Mouse (Mus musculus) MEL (cell line): Measurements from ENCODE around the gene Chchd4. TPM values are rescaled to one million over a fixed set of nuclear protein-coding genes. Genes with fewer than 3 reads are reported as not detected.

Experiments used
- DNase-seq: peaks from one replicate; pipeline ENCODE4 v3.0.0; 2011; ENCODE audit warnings: low read depth, low spot score
- H3K27ac ChIP-seq: 2 replicates; pipeline ENCODE4 v1.5.1; 2012; ENCODE audit warnings: low read depth, mild to moderate bottlenecking, control low read depth, low read length, moderate library complexity; ENCODE audit not compliant: control insufficient read depth
- H3K27me3 ChIP-seq, 2 experiments: fragments of 150-350 bp in 1 of 2; sonication (generic) in 1 of 2; 2 replicates each; pipeline ENCODE4 v1.6.1; 2012; ENCODE audit warnings: low read length in 2 of 2, mild to moderate bottlenecking in 2 of 2, improper control_type of control experiment in 1 of 2, moderate library complexity in 1 of 2; ENCODE audit not compliant: insufficient read depth in 2 of 2, control insufficient read depth in 1 of 2
- H3K36me3 ChIP-seq, 2 experiments: 2 replicates each; pipeline ENCODE4 v1.6.1; 2012 to 2014; ENCODE audit warnings: low read length in 2 of 2, improper control_type of control experiment in 1 of 2, inconsistent platforms in 1 of 2, mild to moderate bottlenecking in 1 of 2; ENCODE audit not compliant: insufficient read depth in 2 of 2, control insufficient read depth in 1 of 2
- H3K4me1 ChIP-seq, 2 experiments: fragments of 150-350 bp in 1 of 2; sonication (generic) in 1 of 2; 2 replicates each; pipeline ENCODE4 v1.6.1; 2012; ENCODE audit warnings: low read length in 2 of 2, improper control_type of control experiment in 1 of 2, mild to moderate bottlenecking in 1 of 2; ENCODE audit not compliant: insufficient read depth in 2 of 2, control insufficient read depth in 1 of 2
- H3K4me3 ChIP-seq, 2 experiments: fragments of 150-350 bp in 1 of 2; sonication (generic) in 1 of 2; 2 replicates each; pipeline ENCODE4 v1.5.1; 2012; ENCODE audit warnings: low read depth in 2 of 2, low read length in 2 of 2, mild to moderate bottlenecking in 2 of 2, moderate library complexity in 2 of 2, control low read depth in 1 of 2, improper control_type of control experiment in 1 of 2; ENCODE audit not compliant: control insufficient read depth in 1 of 2, insufficient read depth in 1 of 2
- H3K79me2 ChIP-seq: 2 replicates; pipeline ENCODE4 v1.6.1; 2012; ENCODE audit warnings: mild to moderate bottlenecking, low read length, moderate library complexity; ENCODE audit not compliant: control insufficient read depth, poor library complexity, insufficient read depth
- H3K9ac ChIP-seq: 2 replicates; pipeline ENCODE4 v1.6.1; 2012; ENCODE audit warnings: low read depth, mild to moderate bottlenecking, control low read depth, low read length, moderate library complexity; ENCODE audit not compliant: control insufficient read depth, poor library complexity, severe bottlenecking
- H3K9me3 ChIP-seq: fragments of 150-350 bp; sonication (generic); replicated peaks from 2 replicates; pipeline ENCODE4 v1.6.1; 2012; ENCODE audit warnings: mild to moderate bottlenecking, low read length, improper control_type of control experiment, moderate library complexity; ENCODE audit not compliant: insufficient read depth
- BHLHE40 ChIP-seq: IDR thresholded peaks from 2 replicates; pipeline ENCODE4 v1.6.1; 2012; ENCODE audit warnings: low read depth, mild to moderate bottlenecking, inconsistent platforms, low read length, improper control_type of control experiment, borderline replicate concordance
- CHD1 ChIP-seq: IDR thresholded peaks from 2 replicates; pipeline ENCODE4 v1.6.1; 2012; ENCODE audit warnings: low read depth, mild to moderate bottlenecking, inconsistent platforms, low read length, improper control_type of control experiment
- CTCF ChIP-seq, 3 experiments: IDR thresholded peaks in 2 of 3; conservative IDR thresholded peaks in 1 of 3; 2 replicates each; pipeline ENCODE4 v1.5.1; 2011 to 2012; ENCODE audit warnings: low read length in 3 of 3, low read depth in 2 of 3, mild to moderate bottlenecking in 2 of 3, improper control_type of control experiment in 1 of 3, inconsistent platforms in 1 of 3, mixed read lengths in 1 of 3, moderate library complexity in 1 of 3; ENCODE audit not compliant: control insufficient read depth in 1 of 3, insufficient read depth in 1 of 3, poor library complexity in 1 of 3, severe bottlenecking in 1 of 3
- ELF1 ChIP-seq: IDR thresholded peaks from 2 replicates; pipeline ENCODE4 v1.6.1; 2014; ENCODE audit warnings: low read depth, mild to moderate bottlenecking, inconsistent platforms, low read length, improper control_type of control experiment, moderate library complexity
- EP300 ChIP-seq, 2 experiments: IDR thresholded peaks; 2 replicates each; pipeline ENCODE4 v1.6.1; 2011; ENCODE audit warnings: improper control_type of control experiment in 2 of 2, low read length in 2 of 2, low read depth in 1 of 2, mild to moderate bottlenecking in 1 of 2
- ETS1 ChIP-seq: IDR thresholded peaks from 2 replicates; pipeline ENCODE4 v1.6.1; 2012; ENCODE audit warnings: low read depth, mild to moderate bottlenecking, inconsistent platforms, low read length, improper control_type of control experiment, moderate library complexity
- GABPA ChIP-seq: IDR thresholded peaks from 2 replicates; pipeline ENCODE4 v1.6.1; 2012; ENCODE audit warnings: low read depth, mild to moderate bottlenecking, inconsistent platforms, low read length, improper control_type of control experiment, moderate library complexity
- GATA1 ChIP-seq: IDR thresholded peaks from 2 replicates; pipeline ENCODE4 v1.6.1; 2011; ENCODE audit warnings: low read depth, low read length, improper control_type of control experiment
- HCFC1 ChIP-seq: IDR thresholded peaks from 2 replicates; pipeline ENCODE4 v1.6.1; 2012; ENCODE audit warnings: low read depth, mild to moderate bottlenecking, inconsistent platforms, low read length, improper control_type of control experiment, moderate library complexity
- JUND ChIP-seq: IDR thresholded peaks from 2 replicates; pipeline ENCODE4 v1.6.1; 2011; ENCODE audit warnings: low read depth, mild to moderate bottlenecking, improper control_type of control experiment, low read length
- MAX ChIP-seq: IDR thresholded peaks from 2 replicates; pipeline ENCODE4 v1.6.1; 2011; ENCODE audit warnings: low read length, improper control_type of control experiment
- MEF2A ChIP-seq: IDR thresholded peaks from 2 replicates; pipeline ENCODE4 v1.6.1; 2014; ENCODE audit warnings: low read depth, mild to moderate bottlenecking, inconsistent platforms, low read length, improper control_type of control experiment; ENCODE audit not compliant: poor library complexity, insufficient replicate concordance, severe bottlenecking; ENCODE audit errors: extremely low read depth
- MYB ChIP-seq: IDR thresholded peaks from 2 replicates; pipeline ENCODE4 v1.6.1; 2011; ENCODE audit warnings: mild to moderate bottlenecking, low read depth, low read length, improper control_type of control experiment
- MYC ChIP-seq: IDR thresholded peaks from 2 replicates; pipeline ENCODE4 v1.6.1; 2011; ENCODE audit warnings: low read depth, mild to moderate bottlenecking, low read length, improper control_type of control experiment, moderate library complexity
- NELFE ChIP-seq: IDR thresholded peaks from 2 replicates; pipeline ENCODE4 v1.6.1; 2011; ENCODE audit warnings: low read depth, low read length, improper control_type of control experiment
- NRF1 ChIP-seq: IDR thresholded peaks from 2 replicates; pipeline ENCODE4 v1.6.1; 2014; ENCODE audit warnings: low read depth, mild to moderate bottlenecking, inconsistent platforms, low read length, improper control_type of control experiment, moderate library complexity; ENCODE audit not compliant: poor library complexity, insufficient read depth, severe bottlenecking
- POLR2A ChIP-seq, 2 experiments: IDR thresholded peaks; 2 replicates each; pipeline ENCODE4 v1.6.1; 2011 to 2012; ENCODE audit warnings: low read length in 2 of 2, mild to moderate bottlenecking in 2 of 2, control low read depth in 1 of 2, improper control_type of control experiment in 1 of 2, low read depth in 1 of 2, moderate library complexity in 1 of 2; ENCODE audit not compliant: control insufficient read depth in 1 of 2, insufficient read depth in 1 of 2, poor library complexity in 1 of 2
- RCOR1 ChIP-seq: IDR thresholded peaks from 2 replicates; pipeline ENCODE4 v1.6.1; 2012; ENCODE audit warnings: low read depth, mild to moderate bottlenecking, inconsistent platforms, low read length, improper control_type of control experiment
- SMC3 ChIP-seq: IDR thresholded peaks from 2 replicates; pipeline ENCODE4 v1.6.1; 2011; ENCODE audit warnings: low read depth, low read length, improper control_type of control experiment
- TAL1 ChIP-seq: IDR thresholded peaks from 2 replicates; pipeline ENCODE4 v1.6.1; 2012; ENCODE audit warnings: mild to moderate bottlenecking, inconsistent platforms, low read length, moderate library complexity, mixed read lengths
- TBP ChIP-seq: IDR thresholded peaks from 2 replicates; pipeline ENCODE4 v1.8.0; 2011; ENCODE audit warnings: low read depth, low read length, improper control_type of control experiment
- UBTF ChIP-seq: IDR thresholded peaks from 2 replicates; pipeline ENCODE4 v1.6.1; 2012; ENCODE audit warnings: low read depth, mild to moderate bottlenecking, inconsistent platforms, low read length, improper control_type of control experiment, moderate library complexity, borderline replicate concordance; ENCODE audit not compliant: insufficient read depth
- USF1 ChIP-seq: IDR thresholded peaks from 2 replicates; pipeline ENCODE4 v1.6.1; 2014; ENCODE audit warnings: low read depth, mild to moderate bottlenecking, inconsistent platforms, low read length, improper control_type of control experiment, moderate library complexity
- polyA plus RNA-seq, 2 experiments: library from polyadenylated mRNA; stranded (reverse) in 1 of 2; unstranded in 1 of 2; fragments of >175 nt in 1 of 2; fragments of >200 nt in 1 of 2; gene quantifications; 2 replicates each; pipeline versions ENCODE4 v1.2.1 to v1.2.4; 2012; ENCODE audit warnings: low replicate concordance in 2 of 2, low read depth in 1 of 2; ENCODE audit not compliant: insufficient read length in 2 of 2, insufficient read depth in 1 of 2, missing spikeins in 1 of 2
- total RNA-seq: library from RNA; depleted of rRNA; stranded (reverse); fragments of 300-350 nt; gene quantifications from 2 replicates; pipeline ENCODE4 v1.2.3, GENCODE M21; 2012

Chchd4 gene
- total and polyA plus RNA-seq, 3 experiments, result 38.5 to 54.8 TPM; not detected in 1

DNA sequence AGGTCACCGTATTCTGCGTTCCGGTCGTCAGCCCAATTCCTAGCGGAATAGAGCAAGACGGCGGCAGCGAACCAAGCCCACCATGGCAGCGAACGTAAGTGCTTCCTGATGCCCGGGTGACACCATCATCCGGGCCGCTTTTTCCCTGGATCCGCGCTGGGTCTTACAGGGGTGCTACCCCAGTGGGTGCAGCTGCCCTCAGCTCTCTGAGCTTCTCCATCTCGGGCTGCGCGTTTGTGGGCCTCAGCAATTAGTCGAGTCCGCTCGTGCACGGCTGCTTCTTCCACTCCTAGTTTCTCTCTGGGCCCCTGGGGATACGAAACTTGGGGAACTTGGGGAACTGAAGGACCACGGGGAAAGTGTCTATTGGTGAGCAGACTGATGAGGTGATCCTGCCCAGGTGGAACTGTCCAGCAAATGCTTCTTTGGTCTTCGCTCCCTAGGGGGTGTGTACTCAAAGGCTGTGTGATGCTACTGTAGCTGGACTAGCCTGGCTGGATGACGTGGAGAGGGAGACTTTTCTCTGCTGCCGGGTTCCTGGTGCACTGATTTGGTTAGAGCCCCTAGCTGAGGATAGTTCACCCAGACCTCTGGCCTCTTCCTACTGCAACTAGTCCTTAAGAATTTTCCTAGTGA, 577 bp upstream of the Chchd4 start:
- Histone ChIP-seq H3K36me3 (peaks cover 6 to 17% of the 10 kb centered on the region in 2 experiments; a peak in 3 of 4 replicates), H3K27me3 (no peaks in the 10 kb centered on the region), H3K9ac (peak overlapping the region; percentile 67), H3K27ac (0 out of 2 replicates have a peak overlapping the region, but pooled peaks have one; percentile 10), H3K9me3 (no peaks in the 10 kb centered on the region), H3K4me3 (peak overlapping the region; percentile 60 to 87), H3K4me1 (peaks cover 0 to 7% of the 10 kb centered on the region in 2 experiments; a peak in 2 of 4 replicates), H3K79me2 (peaks cover 45% of the 10 kb centered on the region)
- TF ChIP-seq CTCF (IDR thresholded peaks at IDR 0.05 in 2 of 3, conservative IDR thresholded peaks at IDR 0.05 in 1 of 3; ENCODE audit: control insufficient read depth in 1 of 3, insufficient read depth in 1 of 3, low read depth in 2 of 3, low read length in 3 of 3, poor library complexity in 1 of 3, severe bottlenecking in 1 of 3) (no peak), CHD1 (no peak), ELF1 (no peak), GABPA (no peak), MYB (no peak), EP300 (IDR thresholded peaks at IDR 0.05; ENCODE audit: low read depth in 1 of 2, low read length in 2 of 2) (no peak), MYC (no peak), UBTF (no peak), JUND (no peak)
- no peak for DNase-seq

DNA sequence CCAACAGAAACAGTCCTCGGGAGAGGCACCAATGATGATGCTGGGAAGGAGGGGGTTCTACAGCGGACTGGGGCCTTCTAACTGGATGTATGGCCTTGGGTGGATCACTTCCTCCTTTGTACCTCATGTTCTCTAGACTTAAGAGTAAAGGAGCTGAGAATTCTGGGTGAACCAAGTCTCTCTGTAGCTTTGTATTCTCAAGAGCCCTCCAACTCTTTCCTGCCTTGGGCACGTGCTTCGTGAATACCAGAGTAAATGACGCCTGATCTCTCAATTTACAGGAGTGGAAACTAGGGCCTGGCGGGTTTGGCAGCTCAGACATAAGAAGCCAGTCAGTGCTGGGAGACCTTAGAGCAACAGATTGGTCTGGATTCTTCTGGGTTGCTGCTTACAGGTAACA, 1.0 kb downstream of the Chchd4 start:
- Histone ChIP-seq H3K27ac (peak overlapping the region; percentile 85), H3K9ac (peak overlapping the region; percentile 82), H3K79me2 (peaks cover 49% of the 10 kb centered on the region), H3K27me3 (no peaks in the 10 kb centered on the region), H3K4me1 (peaks cover 0 to 7% of the 10 kb centered on the region in 2 experiments; a peak in 2 of 4 replicates), H3K4me3 (peak overlapping the region; percentile 73 to 94), H3K9me3 (no peaks in the 10 kb centered on the region), H3K36me3 (peaks cover 10 to 17% of the 10 kb centered on the region in 2 experiments; a peak in 3 of 4 replicates)
- TF ChIP-seq GABPA (no peak), NRF1 (no peak), MEF2A (no peak), GATA1 (no peak), HCFC1 (peak; percentile 69), MAX (peak; percentile 78; the same call in 1 of the 2 replicates), SMC3 (no peak), TBP (peak; percentile 82), CHD1 (no peak), NELFE (peak; percentile 40; the same call in 1 of the 2 replicates), POLR2A (IDR thresholded peaks at IDR 0.05; ENCODE audit: control insufficient read depth in 1 of 2, insufficient read depth in 1 of 2, low read depth in 1 of 2, low read length in 2 of 2, poor library complexity in 1 of 2) (peak; percentile 32 to 80; a peak in 2 of 4 replicates), ETS1 (no peak), JUND (no peak), ELF1 (peak; percentile 57; the same call in 1 of the 2 replicates), MYC (peak; percentile 96), RCOR1 (no peak), TAL1 (no peak), USF1 (no peak), BHLHE40 (peak; percentile 63; the same call in 1 of the 2 replicates)
- DNase-seq, result peak; percentile 90
